Mouse (Mus musculus): ENCODE measurements around the gene Lifr.

- TF ChIP-seq CTCF (IDR thresholded peaks at IDR 0.05; ENCODE audit: extremely low read depth, insufficient read depth, insufficient read length, insufficient replicate concordance) (no peak), POLR2A (IDR thresholded peaks at IDR 0.05; ENCODE audit: low read depth, low read length) (no peak)
These were observed 20.1 kb upstream of the Lifr start for GRCm38 (mm10) chr15:7070199-7070794.

All from spleen, adult 2 months (tissue).